Mouse (Mus musculus): ENCODE measurements around the gene 4931440F15Rik.

The 4931440F15Rik gene

GRCm38 (mm10) chr11:29801432-29802427 is 23.7 kb downstream of the 4931440F15Rik start:
- no peak for DNase-seq (ENCODE audit: low spot score)

- no peak for DNase-seq (ENCODE audit: low spot score)
These were observed 25.6 kb downstream of the 4931440F15Rik start for GRCm38 (mm10) chr11:29799839-29800238.

GRCm38 (mm10) chr11:29795106-29795505 is 30.4 kb downstream of the 4931440F15Rik start:
- DNase-seq (ENCODE audit: low spot score) = no peak

- no peak for DNase-seq (ENCODE audit: low spot score)
These were observed 31.0 kb downstream of the 4931440F15Rik start for GRCm38 (mm10) chr11:29794475-29794874.

- DNase-seq (ENCODE audit: low spot score) = no peak
These were observed 34.7 kb downstream of the 4931440F15Rik start for GRCm38 (mm10) chr11:29790796-29791195.

GRCm38 (mm10) chr11:29788921-29789638 is 36.4 kb downstream of the 4931440F15Rik start:
- no peak for DNase-seq (ENCODE audit: low spot score)

- DNase-seq (ENCODE audit: low spot score) = no peak
These were observed 37.0 kb downstream of the 4931440F15Rik start for GRCm38 (mm10) chr11:29788499-29788898.

GRCm38 (mm10) chr11:29787473-29787872 is 38.0 kb downstream of the 4931440F15Rik start:
- DNase-seq (ENCODE audit: low spot score) = no peak

GRCm38 (mm10) chr11:29786583-29787219 is 38.8 kb downstream of the 4931440F15Rik start:
- DNase-seq (ENCODE audit: low spot score) = no peak

GRCm38 (mm10) chr11:29779409-29780026 is 46.0 kb downstream of the 4931440F15Rik start:
- no peak for DNase-seq (ENCODE audit: low spot score)

GRCm38 (mm10) chr11:29778936-29779335 is 46.5 kb downstream of the 4931440F15Rik start:
- no peak for DNase-seq (ENCODE audit: low spot score)

GRCm38 (mm10) chr11:29777964-29778363 is 47.5 kb downstream of the 4931440F15Rik start:
- DNase-seq (ENCODE audit: low spot score) = no peak

GRCm38 (mm10) chr11:29774760-29775159 is 50.7 kb downstream of the 4931440F15Rik start:
- no peak for DNase-seq (ENCODE audit: low spot score)

GRCm38 (mm10) chr11:29774296-29774695 is 51.2 kb downstream of the 4931440F15Rik start:
- DNase-seq (ENCODE audit: low spot score) = no peak

Data from ovary, postnatal 14 days (tissue).